Mouse (Mus musculus): ENCODE measurements around the gene Abhd15. TPM values are rescaled to one million over a fixed set of nuclear protein-coding genes. Genes with fewer than 3 reads are reported as not detected.
A peak's percentile ranks its signal among the peaks of the same experiment; 100 is the strongest.

The Abhd15 gene
- polyA plus RNA-seq, 1 experiment from 2014 or later, result 4.9 TPM

- peak overlapping the region; percentile 80 for H3K4me3 ChIP-seq (replicated peaks)
- H3K4me2 ChIP-seq, result peak overlapping the region; percentile 93
- H3K9me3 ChIP-seq (replicated peaks), result no peaks in the 10 kb centered on the region
- H3K36me3 ChIP-seq (replicated peaks), result 0 out of 2 replicates have a peak, but pooled peaks cover 1% of the 10 kb centered on the region
- 0 out of 2 replicates have a peak overlapping the region, but pooled peaks have one; percentile 75 for H3K9ac ChIP-seq
- peak overlapping the region; percentile 78 for H3K27ac ChIP-seq (replicated peaks)
- peaks cover 82% of the 10 kb centered on the region for H3K4me1 ChIP-seq (replicated peaks)
- peaks cover 30% of the 10 kb centered on the region for H3K27me3 ChIP-seq
- ATAC-seq (ENCODE audit: insufficient read depth), result no peak
- 13% methylated on average over 4 of the region's 4 CpGs for WGBS (ENCODE audit: insufficient replicate concordance)
These were observed 20.6 kb upstream of the Abhd15 start for GRCm38 (mm10) chr11:77494344-77494676.

DNA sequence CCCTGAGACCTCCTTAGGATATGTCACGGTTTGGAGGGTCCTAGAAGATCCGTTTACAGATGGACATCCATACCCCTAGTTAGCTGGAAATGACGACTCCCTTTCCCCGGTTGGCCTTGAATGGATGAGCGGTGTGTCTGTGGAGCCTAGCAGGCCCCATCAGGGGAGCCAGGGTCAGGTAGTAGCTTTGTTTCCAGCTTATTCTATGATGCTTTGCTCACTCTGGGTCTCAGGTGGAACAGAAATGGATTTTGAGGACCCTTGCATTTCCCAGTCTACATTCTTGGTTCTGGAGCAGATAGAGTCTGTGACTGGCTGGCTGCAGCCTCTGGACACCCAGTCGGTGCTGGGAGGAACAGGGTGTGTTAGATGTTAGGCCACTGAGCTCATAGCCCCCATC, 20.1 kb upstream of the Abhd15 start:
- WGBS (ENCODE audit: insufficient replicate concordance), result 74% methylated on average over 6 of the region's 6 CpGs
- Histone ChIP-seq H3K9ac (no peak overlapping the region), H3K27ac (replicated peaks) (no peak overlapping the region), H3K9me3 (replicated peaks) (no peaks in the 10 kb centered on the region), H3K4me3 (replicated peaks) (no peak overlapping the region), H3K36me3 (replicated peaks) (peaks cover 6% of the 10 kb centered on the region), H3K4me2 (peak overlapping the region; percentile 93), H3K4me1 (replicated peaks) (peaks cover 78% of the 10 kb centered on the region), H3K27me3 (peaks cover 25% of the 10 kb centered on the region)
- no peak for ATAC-seq (ENCODE audit: insufficient read depth)

DNA sequence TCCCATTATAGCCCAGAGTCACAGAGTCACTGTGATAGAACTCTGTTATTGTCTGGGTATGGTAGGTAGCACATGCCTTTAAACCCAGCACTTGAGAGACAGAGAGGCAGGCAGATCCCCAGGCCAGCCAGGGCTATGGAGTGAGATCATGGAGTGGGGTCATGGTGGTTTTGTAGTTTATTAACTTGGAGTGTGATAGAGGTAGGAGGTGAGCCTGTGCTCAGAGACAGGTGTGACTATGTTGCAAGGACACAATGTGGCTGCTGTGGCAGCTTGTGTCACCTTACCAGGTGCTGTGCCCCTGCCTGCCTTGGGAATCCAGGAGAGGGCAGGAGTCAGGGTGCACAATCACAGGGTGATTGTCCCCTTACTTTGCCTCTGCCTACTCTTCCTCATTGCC, 19.4 kb upstream of the Abhd15 start:
- no peak overlapping the region for H3K4me2 ChIP-seq

DNA sequence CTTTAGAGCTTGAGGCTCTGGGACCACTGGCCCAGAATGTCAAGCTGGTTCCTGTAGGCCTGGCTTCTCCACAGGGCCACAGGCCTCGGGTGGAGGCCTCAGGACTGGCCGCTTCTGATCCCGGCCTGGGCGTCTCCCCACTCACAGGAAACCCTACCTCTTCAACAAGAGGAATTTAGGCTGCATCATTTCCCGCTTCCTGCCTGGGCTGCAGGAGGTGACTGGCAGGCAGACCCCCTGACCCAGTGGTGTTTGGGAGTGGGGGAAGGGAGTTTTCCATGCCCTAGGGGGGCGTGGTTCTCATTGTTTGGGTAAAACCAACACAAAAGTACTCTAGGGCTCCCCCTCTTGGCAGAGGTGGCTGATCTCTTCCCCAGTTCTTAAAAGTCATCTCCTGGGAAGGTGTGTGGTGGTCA, 17.6 kb upstream of the Abhd15 start:
- no peak overlapping the region for H3K9ac ChIP-seq
- 0 out of 2 replicates have a peak overlapping the region, but pooled peaks have one; percentile 29 for H3K27ac ChIP-seq (replicated peaks)
- no peak overlapping the region for H3K4me2 ChIP-seq

More for the DNA sequence above, 19.4 kb upstream of the Abhd15 start:
- H3K9me3 ChIP-seq (replicated peaks), result no peaks in the 10 kb centered on the region
- peaks cover 13% of the 10 kb centered on the region for H3K36me3 ChIP-seq (replicated peaks)
- no peak overlapping the region for H3K4me3 ChIP-seq (replicated peaks)
- ATAC-seq (ENCODE audit: insufficient read depth), result no peak
- no peak overlapping the region for H3K9ac ChIP-seq
- peaks cover 70% of the 10 kb centered on the region for H3K4me1 ChIP-seq (replicated peaks)
- H3K27me3 ChIP-seq, result peaks cover 18% of the 10 kb centered on the region
- H3K27ac ChIP-seq (replicated peaks), result peak overlapping the region; percentile 7; the same call in 1 of the 2 replicates

GRCm38 (mm10) chr11:77497851-77498250, 17.1 kb upstream of the Abhd15 start:
- no peak overlapping the region for H3K9ac ChIP-seq
- 0 out of 2 replicates have a peak, but pooled peaks cover 3% of the 10 kb centered on the region for H3K27me3 ChIP-seq
- no peak overlapping the region for H3K4me2 ChIP-seq
- 81% methylated on average over 4 of the region's 4 CpGs for WGBS (ENCODE audit: insufficient replicate concordance)
- H3K27ac ChIP-seq (replicated peaks), result peak overlapping the region; percentile 41; the same call in 1 of the 2 replicates
- no peak overlapping the region for H3K4me3 ChIP-seq (replicated peaks)
- no peak for ATAC-seq (ENCODE audit: insufficient read depth)
- peaks cover 47% of the 10 kb centered on the region for H3K4me1 ChIP-seq (replicated peaks)
- peaks cover 23% of the 10 kb centered on the region for H3K36me3 ChIP-seq (replicated peaks)
- H3K9me3 ChIP-seq (replicated peaks), result no peaks in the 10 kb centered on the region

More for the DNA sequence above, 17.6 kb upstream of the Abhd15 start:
- Histone ChIP-seq H3K4me1 (replicated peaks) (peaks cover 52% of the 10 kb centered on the region), H3K27me3 (0 out of 2 replicates have a peak, but pooled peaks cover 3% of the 10 kb centered on the region), H3K4me3 (replicated peaks) (no peak overlapping the region), H3K36me3 (replicated peaks) (peaks cover 19% of the 10 kb centered on the region), H3K9me3 (replicated peaks) (no peaks in the 10 kb centered on the region)
- 45% methylated on average over 6 of the region's 6 CpGs for WGBS (ENCODE audit: insufficient replicate concordance)
- ATAC-seq (ENCODE audit: insufficient read depth), result no peak

DNA sequence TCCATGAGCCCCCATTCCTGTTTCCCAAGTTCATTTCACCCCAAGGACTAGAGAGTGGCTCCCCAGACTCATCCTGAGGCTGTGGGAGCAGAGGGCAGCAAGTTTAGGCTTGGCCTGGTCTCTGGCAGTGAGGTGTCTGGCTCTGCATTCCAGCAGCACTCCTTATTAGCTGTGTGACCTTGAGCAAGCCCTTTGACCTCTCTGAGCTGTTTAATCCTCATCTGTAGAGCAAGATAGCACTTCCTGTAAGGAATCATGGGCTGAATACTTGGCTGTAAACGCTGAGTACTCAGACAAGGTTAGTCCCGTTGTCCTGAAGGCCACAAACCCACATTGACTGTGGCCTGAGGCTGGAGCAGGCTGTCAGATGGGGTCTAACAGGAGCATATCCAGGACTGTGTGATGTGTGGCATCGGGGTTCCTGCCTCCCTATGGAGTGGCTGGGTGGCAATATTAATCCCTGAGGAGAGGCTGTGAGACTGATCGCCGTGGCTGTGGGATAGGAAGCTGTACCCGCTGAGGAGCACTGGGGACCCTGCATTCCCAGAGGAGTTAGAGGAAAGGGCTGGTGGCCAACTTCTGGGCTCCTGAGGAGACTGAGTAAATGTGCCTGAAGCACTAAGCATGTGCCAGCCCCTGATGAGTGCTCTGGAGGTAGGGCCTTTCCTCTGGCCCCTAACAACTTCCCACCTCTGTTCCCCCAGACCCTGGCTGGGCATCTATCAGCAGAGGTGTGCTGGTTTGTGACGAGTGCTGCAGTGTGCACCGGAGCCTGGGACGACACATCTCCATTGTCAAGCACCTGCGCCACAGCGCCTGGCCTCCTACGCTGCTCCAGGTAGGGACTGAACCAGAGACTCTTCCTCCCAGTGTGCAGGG, 16.4 kb upstream of the Abhd15 start:
- H3K4me3 ChIP-seq (replicated peaks), result no peak overlapping the region
- no peak overlapping the region for H3K4me2 ChIP-seq

GRCm38 (mm10) chr11:77499354-77499753, 15.6 kb upstream of the Abhd15 start:
- Histone ChIP-seq H3K9ac (no peak overlapping the region), H3K4me1 (replicated peaks) (peaks cover 37% of the 10 kb centered on the region), H3K36me3 (replicated peaks) (peaks cover 36% of the 10 kb centered on the region), H3K27ac (replicated peaks) (no peak overlapping the region), H3K4me3 (replicated peaks) (no peak overlapping the region), H3K27me3 (no peaks in the 10 kb centered on the region), H3K4me2 (no peak overlapping the region), H3K9me3 (replicated peaks) (no peaks in the 10 kb centered on the region)
- WGBS (ENCODE audit: insufficient replicate concordance), result 84% methylated on average over 7 of the region's 7 CpGs
- ATAC-seq (ENCODE audit: insufficient read depth), result no peak

More for the DNA sequence above, 16.4 kb upstream of the Abhd15 start:
- 0 out of 2 replicates have a peak, but pooled peaks cover 3% of the 10 kb centered on the region for H3K27me3 ChIP-seq
- ATAC-seq (ENCODE audit: insufficient read depth), result no peak
- no peaks in the 10 kb centered on the region for H3K9me3 ChIP-seq (replicated peaks)
- 80% methylated on average over 12 of the region's 12 CpGs for WGBS (ENCODE audit: insufficient replicate concordance)
- H3K27ac ChIP-seq (replicated peaks), result peak overlapping the region; percentile 41; the same call in 1 of the 2 replicates
- peaks cover 45% of the 10 kb centered on the region for H3K4me1 ChIP-seq (replicated peaks)
- H3K36me3 ChIP-seq (replicated peaks), result peaks cover 28% of the 10 kb centered on the region
- no peak overlapping the region for H3K9ac ChIP-seq

- ATAC-seq (ENCODE audit: insufficient read depth), result no peak
- WGBS (ENCODE audit: insufficient replicate concordance), result 80% methylated on average over 17 of the region's 17 CpGs
These were observed 14.3 kb upstream of the Abhd15 start for GRCm38 (mm10) chr11:77500361-77501325.

GRCm38 (mm10) chr11:77501392-77501791, 13.5 kb upstream of the Abhd15 start:
- peaks cover 16% of the 10 kb centered on the region for H3K4me1 ChIP-seq (replicated peaks)
- WGBS (ENCODE audit: insufficient replicate concordance), result 17% methylated on average over 5 of the region's 5 CpGs
- H3K36me3 ChIP-seq (replicated peaks), result peaks cover 56% of the 10 kb centered on the region
- H3K9me3 ChIP-seq (replicated peaks), result no peaks in the 10 kb centered on the region
- no peak overlapping the region for H3K9ac ChIP-seq
- no peak overlapping the region for H3K27ac ChIP-seq (replicated peaks)
- H3K4me2 ChIP-seq, result no peak overlapping the region
- no peak overlapping the region for H3K4me3 ChIP-seq (replicated peaks)
- ATAC-seq (ENCODE audit: insufficient read depth), result no peak
- no peaks in the 10 kb centered on the region for H3K27me3 ChIP-seq

More at GRCm38 (mm10) chr11:77500361-77501325, 14.3 kb upstream of the Abhd15 start:
- peaks cover 49% of the 10 kb centered on the region for H3K36me3 ChIP-seq (replicated peaks)
- no peaks in the 10 kb centered on the region for H3K27me3 ChIP-seq
- H3K9me3 ChIP-seq (replicated peaks), result no peaks in the 10 kb centered on the region
- H3K4me2 ChIP-seq, result no peak overlapping the region
- H3K4me3 ChIP-seq (replicated peaks), result no peak overlapping the region
- peaks cover 24% of the 10 kb centered on the region for H3K4me1 ChIP-seq (replicated peaks)
- no peak overlapping the region for H3K9ac ChIP-seq
- H3K27ac ChIP-seq (replicated peaks), result no peak overlapping the region

DNA sequence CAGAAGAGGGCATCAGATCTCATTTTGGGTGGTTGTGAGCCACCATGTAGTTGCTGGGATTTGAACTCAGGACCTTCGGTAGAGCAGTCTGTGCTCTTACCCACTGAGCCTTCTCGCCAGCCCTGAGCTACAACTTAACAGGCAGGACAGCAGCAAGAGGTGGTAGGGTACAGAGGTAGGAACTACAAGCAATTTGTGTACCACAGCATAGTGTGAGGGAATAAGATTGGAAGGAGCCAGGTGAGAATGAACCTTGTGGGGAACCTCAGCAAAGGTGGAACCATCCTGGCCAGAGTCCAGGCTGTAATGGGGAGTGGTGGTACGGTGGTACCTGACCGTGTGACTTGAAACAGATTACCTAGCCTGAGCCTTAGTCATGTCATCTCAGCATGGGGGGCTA, 12.9 kb upstream of the Abhd15 start:
- Histone ChIP-seq H3K27ac (replicated peaks) (no peak overlapping the region), H3K4me2 (no peak overlapping the region), H3K9ac (no peak overlapping the region), H3K27me3 (no peaks in the 10 kb centered on the region), H3K9me3 (replicated peaks) (no peaks in the 10 kb centered on the region), H3K4me3 (replicated peaks) (no peak overlapping the region), H3K36me3 (replicated peaks) (peaks cover 61% of the 10 kb centered on the region), H3K4me1 (replicated peaks) (peaks cover 13% of the 10 kb centered on the region)
- no peak for ATAC-seq (ENCODE audit: insufficient read depth)
- 79% methylated on average over 4 of the region's 4 CpGs for WGBS (ENCODE audit: insufficient replicate concordance)

GRCm38 (mm10) chr11:77502481-77502880, 12.4 kb upstream of the Abhd15 start:
- no peak for ATAC-seq (ENCODE audit: insufficient read depth)
- WGBS (ENCODE audit: insufficient replicate concordance), result 66% methylated on average over 6 of the region's 6 CpGs

More at GRCm38 (mm10) chr11:77502481-77502880, 12.4 kb upstream of the Abhd15 start:
- H3K4me1 ChIP-seq (replicated peaks), result peaks cover 8% of the 10 kb centered on the region
- no peaks in the 10 kb centered on the region for H3K27me3 ChIP-seq
- H3K9me3 ChIP-seq (replicated peaks), result no peaks in the 10 kb centered on the region
- H3K4me3 ChIP-seq (replicated peaks), result no peak overlapping the region
- H3K36me3 ChIP-seq (replicated peaks), result peaks cover 63% of the 10 kb centered on the region
- no peak overlapping the region for H3K27ac ChIP-seq (replicated peaks)
- H3K9ac ChIP-seq, result no peak overlapping the region
- H3K4me2 ChIP-seq, result no peak overlapping the region
